Mouse (Mus musculus) lung, embryonic 16.5 days (tissue): ENCODE measurements at regions not wholly inside any gene's neighbourhood (a gene's known extent, or its start where the extent isn't known, plus 50 kb on each side); places are given as distances from the start of the nearest gene placed in this dataset.

Source experiments
- ATAC-seq: fragments of 200-750 bp; cut with Nextera tagmentation; 2 replicates; pipeline ENCODE4 v1.8.0; 2017; ENCODE audit warnings: low read depth, mild to moderate bottlenecking, moderate library complexity
- H3K27ac ChIP-seq: fragments of 300-500 bp; sonication (generic); 2 replicates; pipeline ENCODE4 v1.5.1; 2014; ENCODE audit warnings: mild to moderate bottlenecking, control low read depth, low read length
- H3K27me3 ChIP-seq: fragments of 300-500 bp; sonication (generic); 2 replicates; pipeline ENCODE4 v1.6.1; 2014; ENCODE audit warnings: low read depth, low read length, mixed read lengths; ENCODE audit not compliant: control insufficient read depth, insufficient read depth
- H3K36me3 ChIP-seq: fragments of 300-500 bp; sonication (generic); 2 replicates; pipeline ENCODE4 v1.6.1; 2014; ENCODE audit warnings: low read length; ENCODE audit not compliant: control insufficient read depth, insufficient read depth
- H3K4me1 ChIP-seq: fragments of 300-500 bp; sonication (generic); replicated peaks from 2 replicates; pipeline ENCODE4 v1.6.1; 2014; ENCODE audit warnings: low read length, mixed read lengths; ENCODE audit not compliant: control insufficient read depth, insufficient read depth
- H3K4me2 ChIP-seq: fragments of 300-500 bp; sonication (generic); 2 replicates; pipeline ENCODE4 v1.6.1; 2014; ENCODE audit warnings: low read depth, low read length, control low read depth
- H3K4me3 ChIP-seq: fragments of 300-500 bp; sonication (generic); 2 replicates; pipeline ENCODE4 v1.5.1; 2014; ENCODE audit warnings: mild to moderate bottlenecking, low read length, control low read depth
- H3K9ac ChIP-seq: fragments of 300-500 bp; sonication (generic); 2 replicates; pipeline ENCODE4 v1.6.1; 2014; ENCODE audit warnings: low read length, control low read depth
- H3K9me3 ChIP-seq: fragments of 300-500 bp; sonication (generic); 2 replicates; pipeline ENCODE4 v1.6.1; 2016; ENCODE audit warnings: low read length; ENCODE audit not compliant: control insufficient read depth
- WGBS: fragments of 180-500 bp; shearing (Covaris S2); extraction: QIAGEN DNeasy Blood & Tissue Kit; methylation state at CpG from one replicate; pipeline ENCODE4 v1.1.7; 2014; 5-methylcytosine and 5-hydroxymethylcytosine counted together

DNA sequence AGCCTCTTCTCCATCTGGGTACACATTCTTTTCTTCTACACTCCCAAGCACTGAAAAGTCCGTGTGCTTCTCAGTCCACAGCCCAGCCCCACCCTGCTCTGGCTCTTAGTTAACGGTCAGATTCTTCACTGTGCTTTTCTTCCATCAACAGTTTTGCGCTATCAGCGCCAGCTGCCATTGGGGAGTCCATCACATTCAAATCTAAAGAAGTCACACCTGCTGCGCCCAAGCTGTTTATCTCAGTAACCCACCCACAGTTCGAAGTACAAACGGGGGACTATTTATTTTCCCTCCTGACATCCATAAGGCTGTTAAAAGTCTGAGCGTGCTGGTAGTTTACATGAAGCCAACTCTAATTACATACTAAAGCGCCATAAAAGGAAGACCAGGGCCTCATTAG is 222.8 kb downstream of the 1500009L16Rik start:
- peak; percentile 38; the same call in 1 of the 2 replicates for ATAC-seq
- H3K4me1 ChIP-seq: no peaks in the 10 kb centered on the region; the same call in 1 of the 2 replicates
- no peaks in the 10 kb centered on the region for H3K27me3 ChIP-seq
- H3K4me2 ChIP-seq: no peak overlapping the region
- H3K9me3 ChIP-seq: no peaks in the 10 kb centered on the region
- no peak overlapping the region for H3K4me3 ChIP-seq
- 37% methylated on average over 9 of the region's 9 CpGs for WGBS
- H3K36me3 ChIP-seq: no peaks in the 10 kb centered on the region
- no peak overlapping the region for H3K27ac ChIP-seq
- no peak overlapping the region for H3K9ac ChIP-seq

DNA sequence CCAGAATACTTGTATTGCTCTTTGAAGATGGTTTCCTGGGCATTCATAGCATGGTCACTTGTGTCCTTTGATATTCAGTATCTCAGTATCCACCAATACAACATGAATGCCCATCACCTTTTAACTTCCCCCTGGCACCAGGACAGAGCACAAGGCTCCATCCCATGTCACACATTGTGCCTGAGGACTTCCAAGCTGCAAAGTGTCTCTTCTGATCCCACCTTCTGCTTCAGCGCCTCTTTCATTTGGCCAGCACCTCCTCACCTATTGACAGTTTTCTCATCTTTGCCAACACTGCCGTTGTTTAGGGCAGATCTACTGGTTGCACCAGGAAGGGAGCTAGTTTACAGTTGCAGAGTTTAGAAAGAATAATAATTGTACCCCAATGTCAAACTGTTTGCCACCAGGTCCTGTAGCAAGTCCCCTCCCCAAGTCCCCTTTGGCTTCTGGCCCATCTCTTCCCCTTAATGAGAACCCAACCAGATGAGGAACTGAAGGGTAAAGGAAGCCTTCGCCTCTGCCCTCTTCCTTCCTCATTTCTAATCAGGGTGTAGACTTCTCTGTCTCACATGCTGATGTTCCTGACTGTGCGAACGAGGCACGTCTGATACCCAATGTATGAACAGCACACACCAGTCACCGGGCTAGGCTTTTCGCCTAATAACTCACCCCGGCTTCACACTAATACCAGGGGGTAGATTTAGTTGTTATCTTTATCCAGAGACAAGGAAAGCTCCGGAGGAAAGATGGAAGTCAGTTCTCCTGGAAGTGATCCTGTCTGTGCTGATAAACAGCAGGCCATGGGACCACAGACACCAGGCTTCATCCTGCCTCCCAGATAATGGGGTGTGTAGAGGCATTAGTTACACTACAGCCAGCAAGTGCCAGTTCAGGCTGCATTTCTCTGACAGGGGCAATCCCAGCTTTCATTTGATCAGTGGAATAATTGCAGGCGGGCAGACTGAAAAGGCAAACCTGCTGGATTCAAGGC is 223.8 kb downstream of the 1500009L16Rik start:
- H3K4me3 ChIP-seq: no peak overlapping the region
- no peak overlapping the region for H3K4me2 ChIP-seq
- H3K9ac ChIP-seq: no peak overlapping the region
- ATAC-seq: no peak
- 55% methylated on average over 11 of the region's 11 CpGs for WGBS
- no peak overlapping the region for H3K27ac ChIP-seq
- no peaks in the 10 kb centered on the region for H3K9me3 ChIP-seq
- H3K36me3 ChIP-seq: no peaks in the 10 kb centered on the region
- no peaks in the 10 kb centered on the region for H3K27me3 ChIP-seq
- H3K4me1 ChIP-seq: no peaks in the 10 kb centered on the region; the same call in 1 of the 2 replicates

DNA sequence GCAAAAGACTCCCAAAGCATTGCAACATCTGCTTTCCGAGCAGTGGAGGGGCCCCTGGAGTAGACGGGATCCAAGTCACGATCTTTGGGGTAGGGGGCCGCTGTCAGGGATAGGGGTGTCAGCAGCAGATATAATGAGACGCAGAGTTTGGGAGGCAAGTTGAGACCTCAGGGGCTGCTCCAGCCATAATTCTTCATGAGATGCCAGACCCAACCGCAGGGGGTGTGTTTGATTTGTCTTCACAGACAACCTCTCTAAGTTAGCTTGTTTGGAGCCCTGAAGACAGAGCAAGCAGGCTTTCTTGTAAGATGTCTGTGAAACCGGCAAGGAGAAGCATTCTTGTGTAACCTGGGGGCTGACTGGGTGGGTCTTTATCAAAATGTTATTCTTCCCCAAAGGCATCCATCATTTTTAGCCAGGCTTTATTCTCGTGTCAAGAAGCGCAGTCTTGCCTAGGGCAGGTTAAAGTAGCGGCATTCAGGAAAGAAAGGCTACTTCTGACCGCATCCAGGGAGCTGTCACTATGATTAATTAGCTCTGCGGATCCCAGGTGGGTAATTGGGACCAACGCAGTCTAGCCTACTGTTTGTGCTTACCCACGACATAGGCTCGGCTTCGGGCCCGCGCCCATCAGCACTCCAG is 234.6 kb downstream of the 1500009L16Rik start:
- Histone ChIP-seq H3K9ac (no peak overlapping the region), H3K27me3 (no peaks in the 10 kb centered on the region), H3K9me3 (no peaks in the 10 kb centered on the region), H3K36me3 (no peaks in the 10 kb centered on the region), H3K4me2 (no peak overlapping the region), H3K4me3 (no peak overlapping the region), H3K27ac (no peak overlapping the region), H3K4me1 (no peaks in the 10 kb centered on the region)
- ATAC-seq: no peak
- WGBS: 22% methylated on average over 18 of the region's 18 CpGs

DNA sequence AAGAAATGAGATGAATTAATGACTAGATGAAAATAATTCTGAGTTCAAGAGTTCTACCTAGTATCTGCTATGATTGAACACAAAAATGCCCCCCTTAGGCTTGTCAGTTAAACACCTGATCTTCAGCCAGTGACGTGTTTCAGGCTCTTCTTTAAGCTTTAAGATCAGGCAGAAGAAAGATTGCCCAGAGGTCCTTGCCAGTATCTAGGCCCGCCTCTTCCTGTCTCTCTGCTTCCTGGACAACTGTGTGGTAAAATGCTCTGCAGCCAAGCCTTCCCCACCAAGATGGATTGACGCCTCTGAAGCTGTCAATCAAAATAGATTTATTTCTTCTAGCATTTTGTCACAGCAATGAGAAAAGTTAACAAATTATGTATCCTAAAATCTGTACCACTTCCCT is 235.7 kb downstream of the 1500009L16Rik start:
- H3K27ac ChIP-seq: no peak overlapping the region
- H3K9me3 ChIP-seq: no peaks in the 10 kb centered on the region
- no peaks in the 10 kb centered on the region for H3K4me1 ChIP-seq
- no peaks in the 10 kb centered on the region for H3K27me3 ChIP-seq
- H3K4me2 ChIP-seq: no peak overlapping the region
- H3K4me3 ChIP-seq: no peak overlapping the region
- 63% methylated on average over 3 of the region's 3 CpGs for WGBS
- ATAC-seq: no peak
- no peaks in the 10 kb centered on the region for H3K36me3 ChIP-seq
- H3K9ac ChIP-seq: no peak overlapping the region

DNA sequence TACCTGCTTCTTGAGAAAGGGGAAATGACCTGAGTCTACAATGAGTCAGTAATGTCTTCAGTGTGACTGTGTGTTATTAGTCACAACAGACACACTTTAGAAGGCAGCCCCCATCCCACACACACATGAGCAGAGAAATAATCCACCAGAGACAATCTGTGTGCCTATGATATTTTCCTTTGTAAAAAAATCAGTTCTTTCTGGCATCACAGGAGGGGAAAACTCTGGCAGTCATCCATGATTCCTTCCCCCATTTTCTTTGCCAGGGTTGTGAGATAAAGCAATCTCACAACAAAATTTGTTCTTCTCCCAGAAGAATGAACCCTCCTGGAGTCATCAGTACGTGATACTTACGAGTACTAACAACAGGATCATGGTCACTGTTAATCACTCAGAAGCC is 236.2 kb downstream of the 1500009L16Rik start:
- WGBS: 82% methylated on average over 2 of the region's 2 CpGs
- H3K27me3 ChIP-seq: no peaks in the 10 kb centered on the region
- H3K9me3 ChIP-seq: no peaks in the 10 kb centered on the region
- no peaks in the 10 kb centered on the region for H3K4me1 ChIP-seq
- no peak overlapping the region for H3K9ac ChIP-seq
- no peak overlapping the region for H3K4me2 ChIP-seq
- H3K4me3 ChIP-seq: no peak overlapping the region
- no peak overlapping the region for H3K27ac ChIP-seq
- H3K36me3 ChIP-seq: no peaks in the 10 kb centered on the region
- no peak for ATAC-seq

GRCm38 (mm10) chr10:83963232-83963760 is 240.6 kb downstream of the 1500009L16Rik start:
- Histone ChIP-seq H3K4me2 (no peak overlapping the region), H3K36me3 (no peaks in the 10 kb centered on the region), H3K4me1 (0 out of 2 replicates have a peak, but pooled peaks cover 4% of the 10 kb centered on the region), H3K4me3 (no peak overlapping the region), H3K9me3 (no peaks in the 10 kb centered on the region), H3K27me3 (no peaks in the 10 kb centered on the region), H3K9ac (no peak overlapping the region), H3K27ac (no peak overlapping the region)
- ATAC-seq: no peak
- WGBS: 79% methylated on average over 11 of the region's 12 CpGs

DNA sequence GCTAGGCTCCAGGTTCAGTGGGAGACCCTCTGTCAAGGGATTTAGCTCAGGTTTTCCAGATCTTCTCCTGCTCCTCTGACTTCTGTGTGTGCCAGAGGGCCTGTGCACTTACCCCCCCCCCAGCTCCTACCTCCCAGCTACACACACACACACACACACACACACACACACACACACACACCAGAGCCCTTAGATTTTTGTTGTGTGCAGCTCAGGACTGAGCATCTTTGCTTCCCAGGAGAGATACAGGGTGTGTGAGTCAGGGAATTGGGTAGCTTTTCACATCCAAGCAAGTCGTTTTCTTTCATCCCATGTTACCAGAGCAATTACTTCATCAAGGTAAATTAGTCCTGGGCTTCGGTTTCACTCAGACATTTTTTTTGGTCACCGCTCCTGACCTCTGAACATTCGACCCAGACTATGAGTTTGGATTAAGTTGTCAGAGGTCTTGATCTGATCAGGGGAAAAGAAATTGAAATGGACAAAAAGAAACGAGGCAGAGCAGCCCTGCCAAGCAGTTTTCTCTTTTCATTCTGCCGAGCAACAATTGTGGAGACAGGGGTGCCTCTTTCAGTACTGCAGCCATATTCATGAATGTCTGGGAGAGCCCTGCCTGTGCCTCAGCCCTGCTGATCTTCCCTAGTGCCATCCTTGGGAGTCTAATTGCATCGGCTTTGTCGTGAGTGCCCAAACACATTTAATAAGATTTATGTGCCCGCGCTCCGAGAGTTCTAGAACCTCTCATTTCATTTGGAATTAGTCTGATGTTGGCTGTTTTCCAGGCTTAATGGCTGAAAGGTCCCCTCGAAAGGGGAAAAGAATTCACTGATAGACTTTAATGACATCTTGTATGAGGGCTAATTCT is 241.3 kb downstream of the 1500009L16Rik start:
- 43% methylated on average over 12 of the region's 12 CpGs for WGBS
- Histone ChIP-seq H3K9me3 (no peaks in the 10 kb centered on the region), H3K27me3 (no peaks in the 10 kb centered on the region), H3K27ac (no peak overlapping the region), H3K4me1 (0 out of 2 replicates have a peak, but pooled peaks cover 4% of the 10 kb centered on the region), H3K4me2 (no peak overlapping the region), H3K9ac (no peak overlapping the region), H3K36me3 (no peaks in the 10 kb centered on the region), H3K4me3 (no peak overlapping the region)
- ATAC-seq: no peak

DNA sequence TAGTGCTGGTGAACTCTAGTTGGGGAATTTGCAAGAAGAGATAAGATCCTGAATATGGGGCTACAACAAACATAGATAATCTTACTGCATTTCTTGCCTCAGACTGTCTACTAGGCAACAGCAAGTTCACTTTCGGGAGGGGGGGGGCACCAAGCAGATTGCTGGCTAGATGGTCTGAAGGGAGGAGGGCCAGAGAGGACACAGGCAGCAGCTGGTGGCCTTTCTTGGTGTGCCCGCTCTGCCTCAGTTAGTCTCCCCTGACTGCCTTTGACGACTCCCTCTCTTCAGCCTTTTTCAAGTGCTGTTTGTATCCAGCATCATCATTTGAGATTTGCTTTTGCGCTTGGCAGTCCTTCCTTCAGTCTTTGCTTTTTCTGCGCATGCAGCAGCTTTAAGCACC is 242.2 kb downstream of the 1500009L16Rik start:
- H3K27ac ChIP-seq: no peak overlapping the region
- H3K4me2 ChIP-seq: no peak overlapping the region
- H3K4me1 ChIP-seq: 0 out of 2 replicates have a peak, but pooled peaks cover 4% of the 10 kb centered on the region
- H3K9me3 ChIP-seq: no peaks in the 10 kb centered on the region
- no peak overlapping the region for H3K9ac ChIP-seq
- no peak for ATAC-seq
- 62% methylated on average over 5 of the region's 5 CpGs for WGBS
- H3K27me3 ChIP-seq: no peaks in the 10 kb centered on the region
- no peaks in the 10 kb centered on the region for H3K36me3 ChIP-seq
- H3K4me3 ChIP-seq: no peak overlapping the region
